Mouse (Mus musculus): Measurements from ENCODE around the gene Ctnna2. TPM values are rescaled to one million over a fixed set of nuclear protein-coding genes. Genes with fewer than 3 reads are reported as not detected.

The Ctnna2 gene
- polyA plus RNA-seq, 1 experiment from 2014 or later: 1.2 TPM

DNA sequence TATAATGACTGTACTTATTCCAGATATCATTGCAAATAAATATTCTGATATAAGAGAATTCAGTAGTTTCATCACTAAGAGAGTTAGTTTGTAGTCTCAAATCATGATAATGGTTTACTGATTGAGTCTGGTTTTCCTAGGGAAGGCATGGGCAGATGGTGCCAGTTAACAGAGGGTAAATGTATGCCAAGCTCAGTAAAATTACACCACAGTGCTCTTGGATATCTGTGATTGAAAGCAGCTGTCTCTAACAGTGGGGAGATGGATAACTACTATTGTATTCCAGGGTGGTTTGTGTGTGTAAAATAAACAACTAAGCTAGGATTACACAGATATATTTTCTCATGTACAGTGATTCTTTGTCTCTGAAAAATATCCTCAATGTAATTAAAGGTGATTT is 140.8 kb downstream of the Ctnna2 start:
- Histone ChIP-seq H3K27ac (ENCODE audit: low read length) (no peak overlapping the region), H3K9ac (ENCODE audit: low read length) (no peak overlapping the region), H3K4me3 (ENCODE audit: low read length) (no peak overlapping the region), H3K9me3 (replicated peaks; ENCODE audit: control insufficient read depth, low read length) (no peaks in the 10 kb centered on the region), H3K4me1 (ENCODE audit: control insufficient read depth, insufficient read depth, low read length) (no peaks in the 10 kb centered on the region), H3K27me3 (ENCODE audit: control insufficient read depth, insufficient read depth, low read length) (no peaks in the 10 kb centered on the region), H3K4me2 (ENCODE audit: low read depth, low read length) (no peak overlapping the region), H3K36me3 (ENCODE audit: control insufficient read depth, insufficient read depth) (no peaks in the 10 kb centered on the region)
- no peak for ATAC-seq (replicated peaks; ENCODE audit: extremely low read depth, insufficient read depth, low FRiP score)

DNA sequence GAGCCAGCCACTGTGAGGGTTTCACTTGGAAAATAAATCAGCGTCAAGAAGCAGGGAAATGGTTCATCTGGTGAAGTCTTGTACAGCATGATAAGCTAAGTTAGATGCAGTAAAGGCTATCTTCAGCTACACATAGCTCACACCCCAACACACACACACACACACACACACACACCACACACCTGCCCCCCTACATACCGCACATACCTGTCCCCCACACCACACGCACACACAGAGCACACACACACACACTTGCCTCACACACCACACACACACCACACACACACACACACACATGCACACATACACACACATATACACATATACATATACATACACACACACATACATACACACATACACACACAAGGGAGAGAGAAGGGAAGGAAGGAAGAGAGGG is 142.0 kb downstream of the Ctnna2 start:
- 90% methylated on average over 3 of the region's 3 CpGs for WGBS
- Histone ChIP-seq H3K9ac (ENCODE audit: low read length) (no peak overlapping the region), H3K27ac (ENCODE audit: low read length) (no peak overlapping the region), H3K4me1 (ENCODE audit: control insufficient read depth, insufficient read depth, low read length) (no peaks in the 10 kb centered on the region), H3K4me2 (ENCODE audit: low read depth, low read length) (no peak overlapping the region), H3K4me3 (ENCODE audit: low read length) (no peak overlapping the region), H3K9me3 (replicated peaks; ENCODE audit: control insufficient read depth, low read length) (no peaks in the 10 kb centered on the region), H3K36me3 (ENCODE audit: control insufficient read depth, insufficient read depth) (no peaks in the 10 kb centered on the region), H3K27me3 (ENCODE audit: control insufficient read depth, insufficient read depth, low read length) (no peaks in the 10 kb centered on the region)
- no peak for ATAC-seq (replicated peaks; ENCODE audit: extremely low read depth, insufficient read depth, low FRiP score)

DNA sequence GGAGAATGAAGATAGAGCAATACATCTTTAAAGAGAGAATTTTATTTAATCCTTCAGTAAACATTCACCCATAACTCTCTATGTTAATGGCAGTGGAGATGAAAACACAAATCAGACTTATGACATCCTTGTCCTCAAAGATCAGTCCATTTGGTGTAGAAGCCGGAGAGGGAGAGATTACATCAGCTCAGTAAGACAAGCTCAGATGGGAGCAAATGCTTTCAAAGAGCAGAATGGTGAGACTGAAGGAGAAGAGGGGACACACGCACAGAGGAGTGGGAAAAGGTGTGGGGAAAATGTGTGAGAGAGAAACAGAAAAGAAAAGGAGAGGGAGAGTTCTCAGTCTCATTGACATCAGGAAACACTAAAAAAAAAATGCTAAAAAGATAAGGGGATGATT is 144.8 kb downstream of the Ctnna2 start:
- Histone ChIP-seq H3K27ac (ENCODE audit: low read length) (no peak overlapping the region), H3K4me2 (ENCODE audit: low read depth, low read length) (no peak overlapping the region), H3K4me1 (ENCODE audit: control insufficient read depth, insufficient read depth, low read length) (no peaks in the 10 kb centered on the region), H3K27me3 (ENCODE audit: control insufficient read depth, insufficient read depth, low read length) (no peaks in the 10 kb centered on the region), H3K9ac (ENCODE audit: low read length) (no peak overlapping the region), H3K36me3 (ENCODE audit: control insufficient read depth, insufficient read depth) (no peaks in the 10 kb centered on the region), H3K9me3 (replicated peaks; ENCODE audit: control insufficient read depth, low read length) (no peaks in the 10 kb centered on the region), H3K4me3 (ENCODE audit: low read length) (no peak overlapping the region)
- no peak for ATAC-seq (replicated peaks; ENCODE audit: extremely low read depth, insufficient read depth, low FRiP score)
- 68% methylated on average over 2 of the region's 2 CpGs for WGBS

DNA sequence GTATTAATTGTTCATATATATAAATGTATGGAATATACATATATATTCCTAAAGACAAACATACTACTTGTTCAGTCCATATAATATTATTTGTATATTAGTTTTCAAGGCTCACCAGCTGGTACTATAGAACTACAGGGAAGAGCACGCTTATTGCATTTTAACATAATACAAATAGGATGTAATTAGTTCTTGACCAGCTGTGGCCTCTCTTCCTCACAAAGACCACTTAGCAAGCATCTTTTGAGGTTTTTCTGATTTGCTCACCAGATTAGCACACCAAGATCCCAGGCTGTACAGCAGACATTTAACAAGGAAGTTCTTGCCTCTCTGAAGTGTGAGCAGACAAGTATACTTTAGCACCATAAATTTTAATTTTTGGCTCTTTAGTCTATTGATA is 152.0 kb downstream of the Ctnna2 start:
- H3K27ac ChIP-seq (ENCODE audit: low read length): no peak overlapping the region
- no peak overlapping the region for H3K4me2 ChIP-seq (ENCODE audit: low read depth, low read length)
- 82% methylated on average over 1 of the region's 1 CpGs for WGBS
- no peaks in the 10 kb centered on the region for H3K27me3 ChIP-seq (ENCODE audit: control insufficient read depth, insufficient read depth, low read length)
- ATAC-seq (replicated peaks; ENCODE audit: extremely low read depth, insufficient read depth, low FRiP score): no peak
- no peaks in the 10 kb centered on the region for H3K9me3 ChIP-seq (replicated peaks; ENCODE audit: control insufficient read depth, low read length)
- H3K4me1 ChIP-seq (ENCODE audit: control insufficient read depth, insufficient read depth, low read length): no peaks in the 10 kb centered on the region
- no peaks in the 10 kb centered on the region for H3K36me3 ChIP-seq (ENCODE audit: control insufficient read depth, insufficient read depth)
- no peak overlapping the region for H3K4me3 ChIP-seq (ENCODE audit: low read length)
- no peak overlapping the region for H3K9ac ChIP-seq (ENCODE audit: low read length)

DNA sequence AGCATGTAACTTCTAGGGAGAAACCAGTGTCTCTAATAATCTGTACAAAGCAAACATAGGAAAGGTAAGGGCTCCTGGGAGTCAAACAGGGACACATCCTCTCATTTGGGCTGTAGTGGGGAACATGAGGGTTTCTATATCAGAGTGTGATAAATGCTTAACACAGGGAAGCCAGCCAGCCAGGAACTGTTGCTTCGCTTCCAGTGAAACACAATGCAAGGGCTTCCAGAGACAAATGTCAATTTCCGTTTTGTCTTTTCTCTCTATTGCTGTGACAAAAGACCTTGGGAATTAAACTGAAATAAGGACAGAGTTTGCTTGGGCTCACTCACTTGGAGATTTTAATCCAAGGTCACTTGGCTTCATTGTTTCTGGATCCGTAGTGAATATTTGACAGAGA is 162.4 kb downstream of the Ctnna2 start:
- no peak overlapping the region for H3K9ac ChIP-seq (ENCODE audit: low read length)

DNA sequence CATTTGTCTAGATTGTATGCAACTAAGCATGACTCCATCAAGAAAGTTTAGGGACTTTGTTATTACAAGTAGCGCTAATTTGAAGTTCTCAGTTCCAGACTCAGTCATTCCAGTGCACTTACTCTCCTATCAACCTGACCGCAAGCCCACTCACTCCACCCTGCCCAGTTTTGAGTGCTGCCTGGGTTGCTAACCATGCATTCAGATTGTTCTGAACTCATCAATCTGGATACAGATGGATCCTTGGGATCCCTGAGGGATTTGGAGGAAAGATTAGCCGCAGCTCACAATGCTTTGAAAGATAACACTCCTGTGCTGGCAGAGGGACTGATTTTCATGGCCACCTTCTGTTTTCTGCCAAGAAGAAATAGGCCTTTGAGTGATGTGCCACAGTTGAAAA is 168.5 kb downstream of the Ctnna2 start:
- Histone ChIP-seq H3K9me3 (replicated peaks; ENCODE audit: control insufficient read depth, low read length) (no peaks in the 10 kb centered on the region), H3K9ac (ENCODE audit: low read length) (no peak overlapping the region), H3K36me3 (ENCODE audit: control insufficient read depth, insufficient read depth) (no peaks in the 10 kb centered on the region), H3K27me3 (ENCODE audit: control insufficient read depth, insufficient read depth, low read length) (no peaks in the 10 kb centered on the region), H3K4me3 (ENCODE audit: low read length) (no peak overlapping the region), H3K27ac (ENCODE audit: low read length) (no peak overlapping the region), H3K4me2 (ENCODE audit: low read depth, low read length) (no peak overlapping the region), H3K4me1 (ENCODE audit: control insufficient read depth, insufficient read depth, low read length) (no peaks in the 10 kb centered on the region)
- WGBS: 76% methylated on average over 3 of the region's 3 CpGs
- ATAC-seq (replicated peaks; ENCODE audit: extremely low read depth, insufficient read depth, low FRiP score): no peak

More for the DNA sequence above, 162.4 kb downstream of the Ctnna2 start:
- no peak for ATAC-seq (replicated peaks; ENCODE audit: extremely low read depth, insufficient read depth, low FRiP score)
- H3K27ac ChIP-seq (ENCODE audit: low read length): no peak overlapping the region
- no peaks in the 10 kb centered on the region for H3K36me3 ChIP-seq (ENCODE audit: control insufficient read depth, insufficient read depth)
- H3K27me3 ChIP-seq (ENCODE audit: control insufficient read depth, insufficient read depth, low read length): no peaks in the 10 kb centered on the region
- no peaks in the 10 kb centered on the region for H3K4me1 ChIP-seq (ENCODE audit: control insufficient read depth, insufficient read depth, low read length)
- no peak overlapping the region for H3K4me2 ChIP-seq (ENCODE audit: low read depth, low read length)
- H3K4me3 ChIP-seq (ENCODE audit: low read length): no peak overlapping the region
- WGBS: 58% methylated on average over 3 of the region's 3 CpGs
- no peaks in the 10 kb centered on the region for H3K9me3 ChIP-seq (replicated peaks; ENCODE audit: control insufficient read depth, low read length)

DNA sequence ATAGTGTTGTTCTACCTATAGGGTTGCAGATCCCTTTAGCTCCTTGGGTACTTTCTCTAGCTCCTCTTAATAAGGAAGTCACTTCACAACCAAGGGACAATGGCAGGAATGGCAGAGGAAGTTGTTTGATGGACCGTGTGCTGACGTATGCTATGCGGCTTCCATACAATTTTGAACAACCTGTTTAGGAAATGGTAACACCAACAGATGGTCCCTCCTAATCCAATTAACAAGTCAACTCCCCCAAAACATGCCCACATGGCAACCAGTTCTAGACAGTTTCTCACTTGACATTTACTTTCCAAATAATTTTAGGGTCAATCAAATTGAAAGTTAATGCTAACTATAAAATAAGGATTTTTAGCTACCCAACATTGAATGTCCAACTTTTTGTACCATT is 176.9 kb downstream of the Ctnna2 start:
- WGBS: 91% methylated on average over 3 of the region's 3 CpGs
- Histone ChIP-seq H3K4me1 (ENCODE audit: control insufficient read depth, insufficient read depth, low read length) (no peaks in the 10 kb centered on the region), H3K27me3 (ENCODE audit: control insufficient read depth, insufficient read depth, low read length) (no peaks in the 10 kb centered on the region), H3K4me3 (ENCODE audit: low read length) (no peak overlapping the region), H3K4me2 (ENCODE audit: low read depth, low read length) (no peak overlapping the region), H3K36me3 (ENCODE audit: control insufficient read depth, insufficient read depth) (no peaks in the 10 kb centered on the region), H3K27ac (ENCODE audit: low read length) (no peak overlapping the region), H3K9ac (ENCODE audit: low read length) (no peak overlapping the region), H3K9me3 (replicated peaks; ENCODE audit: control insufficient read depth, low read length) (no peaks in the 10 kb centered on the region)
- ATAC-seq (replicated peaks; ENCODE audit: extremely low read depth, insufficient read depth, low FRiP score): no peak

DNA sequence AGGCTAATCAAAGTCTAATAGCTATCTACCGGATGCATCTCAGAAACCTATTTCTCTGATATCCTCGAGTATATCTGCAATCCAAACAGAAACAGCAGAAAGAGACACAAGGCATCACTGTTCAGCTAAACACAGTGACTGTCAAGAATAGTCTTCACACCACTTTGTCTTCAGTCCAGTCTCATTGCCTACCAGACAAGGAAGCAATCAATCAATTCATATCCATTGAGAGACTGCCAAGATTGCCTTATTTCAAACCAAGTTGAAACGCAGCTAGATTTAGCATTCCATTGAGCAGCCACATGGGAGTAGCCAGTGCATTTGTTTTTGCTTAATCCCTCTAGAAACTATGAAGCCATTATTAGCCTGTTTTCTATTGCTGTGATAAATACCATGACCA is 196.2 kb downstream of the Ctnna2 start:
- H3K9me3 ChIP-seq (replicated peaks; ENCODE audit: control insufficient read depth, low read length): no peaks in the 10 kb centered on the region
- ATAC-seq (replicated peaks; ENCODE audit: extremely low read depth, insufficient read depth, low FRiP score): no peak
- H3K36me3 ChIP-seq (ENCODE audit: control insufficient read depth, insufficient read depth): no peaks in the 10 kb centered on the region
- no peaks in the 10 kb centered on the region for H3K4me1 ChIP-seq (ENCODE audit: control insufficient read depth, insufficient read depth, low read length)
- no peak overlapping the region for H3K4me3 ChIP-seq (ENCODE audit: low read length)
- 64% methylated on average over 3 of the region's 3 CpGs for WGBS
- H3K4me2 ChIP-seq (ENCODE audit: low read depth, low read length): no peak overlapping the region
- H3K9ac ChIP-seq (ENCODE audit: low read length): no peak overlapping the region
- H3K27me3 ChIP-seq (ENCODE audit: control insufficient read depth, insufficient read depth, low read length): no peaks in the 10 kb centered on the region
- H3K27ac ChIP-seq (ENCODE audit: low read length): no peak overlapping the region

DNA sequence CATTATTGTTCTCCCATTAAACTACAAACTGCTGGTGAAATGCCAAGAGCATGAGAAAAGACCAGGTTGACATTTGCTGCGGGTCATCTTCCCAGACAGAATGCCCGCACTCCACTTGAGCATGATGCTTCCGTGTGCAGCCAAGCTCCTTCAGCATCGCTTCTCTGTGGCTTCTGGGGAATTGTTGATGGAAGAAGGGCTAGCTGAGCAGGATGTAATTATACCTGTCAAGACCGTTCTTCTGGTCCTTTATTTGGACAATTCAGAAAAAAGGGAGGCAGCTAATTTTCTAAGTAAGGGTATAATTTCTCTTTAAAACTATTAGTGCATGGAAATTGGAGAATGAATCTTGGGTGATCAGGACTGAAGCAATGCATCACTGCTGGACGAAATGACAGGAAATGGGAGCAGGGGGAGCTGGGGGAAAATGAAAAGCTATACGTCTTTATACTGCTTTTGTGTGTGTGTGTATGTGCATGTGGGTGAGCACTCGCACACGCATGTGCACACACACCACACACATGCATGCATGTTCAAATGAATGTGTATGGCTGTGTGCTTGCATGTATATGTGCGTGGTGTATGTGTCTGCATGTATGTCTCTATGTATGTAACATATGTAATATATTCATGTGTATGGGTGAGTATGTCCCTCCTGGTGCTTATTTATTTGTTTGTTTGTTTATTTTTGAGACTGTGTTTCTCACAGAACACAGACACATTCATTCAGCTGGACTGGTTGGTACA is 211.0 kb downstream of the Ctnna2 start:
- 75% methylated on average over 10 of the region's 10 CpGs for WGBS
- H3K27me3 ChIP-seq (ENCODE audit: control insufficient read depth, insufficient read depth, low read length): no peaks in the 10 kb centered on the region
- no peaks in the 10 kb centered on the region for H3K4me1 ChIP-seq (ENCODE audit: control insufficient read depth, insufficient read depth, low read length)
- H3K9me3 ChIP-seq (replicated peaks; ENCODE audit: control insufficient read depth, low read length): no peaks in the 10 kb centered on the region
- ATAC-seq (replicated peaks; ENCODE audit: extremely low read depth, insufficient read depth, low FRiP score): no peak
- H3K4me3 ChIP-seq (ENCODE audit: low read length): no peak overlapping the region
- no peak overlapping the region for H3K4me2 ChIP-seq (ENCODE audit: low read depth, low read length)
- H3K36me3 ChIP-seq (ENCODE audit: control insufficient read depth, insufficient read depth): no peaks in the 10 kb centered on the region
- H3K27ac ChIP-seq (ENCODE audit: low read length): no peak overlapping the region
- H3K9ac ChIP-seq (ENCODE audit: low read length): no peak overlapping the region

Measured in heart, embryonic 16.5 days (tissue).